Mouse (Mus musculus): ENCODE measurements around the gene Washc3.

DNA sequence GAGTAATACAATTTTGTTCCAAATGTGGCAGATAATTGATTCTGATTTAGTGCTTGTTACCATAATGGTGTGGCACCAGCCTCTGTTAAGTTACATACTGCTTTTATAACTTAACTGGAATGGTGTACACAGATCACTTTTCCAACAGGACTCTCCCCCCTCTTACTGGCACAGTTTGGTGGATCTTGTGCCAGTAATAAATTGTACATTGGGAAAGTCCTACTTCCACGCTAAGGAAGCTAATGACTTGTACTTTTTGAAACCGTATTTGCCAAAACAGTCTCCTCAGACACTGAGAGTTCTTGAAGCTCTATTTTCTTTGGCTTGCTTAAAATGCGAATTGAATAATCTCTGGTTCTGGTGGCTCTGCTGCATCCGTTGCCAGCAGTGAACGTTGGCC is 24.5 kb downstream of the Washc3 start:
- TF ChIP-seq CTCF (IDR thresholded peaks at IDR 0.05; ENCODE audit: borderline replicate concordance, insufficient read depth, low read depth, low read length): no peak
- no peak for TF ChIP-seq POLR2A (IDR thresholded peaks at IDR 0.05; ENCODE audit: borderline replicate concordance, insufficient read depth, low read length)

All from cerebellum, adult 2 months (tissue).